Mouse (Mus musculus): ENCODE measurements at regions not wholly inside any gene's neighbourhood (a gene's known extent, or its start where the extent isn't known, plus 50 kb on each side); places are given as distances from the start of the nearest gene placed in this dataset.

- DNase-seq: no peak
These were observed 396.1 kb downstream of the Wdr11 start for GRCm38 (mm10) chr7:129987713-129988112.

- DNase-seq: no peak
These were observed 402.0 kb downstream of the Wdr11 start for GRCm38 (mm10) chr7:129993446-129994223.

DNA sequence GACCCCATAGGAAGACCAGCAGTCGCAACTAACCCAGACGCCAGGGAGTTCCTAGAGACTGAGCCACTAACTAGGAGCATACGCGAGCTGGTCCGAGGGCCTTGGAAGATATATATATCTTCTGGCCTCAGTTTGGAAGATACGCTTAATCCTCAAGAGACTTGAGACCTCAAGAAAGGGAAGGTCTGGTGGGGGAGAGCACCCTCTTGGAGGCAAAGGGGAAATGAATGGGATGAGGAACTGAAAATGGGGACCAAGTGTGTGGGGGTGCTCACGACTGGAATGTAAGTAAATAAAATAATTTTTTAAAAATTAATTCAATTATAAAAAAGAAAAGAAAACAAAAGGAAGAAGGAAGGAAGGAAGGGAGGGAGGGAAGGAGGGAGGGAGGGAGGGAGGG lies 403.9 kb downstream of the Wdr11 start:
- DNase-seq: no peak

GRCm38 (mm10) chr7:130001064-130001463 lies 409.4 kb downstream of the Wdr11 start:
- DNase-seq: no peak

DNA sequence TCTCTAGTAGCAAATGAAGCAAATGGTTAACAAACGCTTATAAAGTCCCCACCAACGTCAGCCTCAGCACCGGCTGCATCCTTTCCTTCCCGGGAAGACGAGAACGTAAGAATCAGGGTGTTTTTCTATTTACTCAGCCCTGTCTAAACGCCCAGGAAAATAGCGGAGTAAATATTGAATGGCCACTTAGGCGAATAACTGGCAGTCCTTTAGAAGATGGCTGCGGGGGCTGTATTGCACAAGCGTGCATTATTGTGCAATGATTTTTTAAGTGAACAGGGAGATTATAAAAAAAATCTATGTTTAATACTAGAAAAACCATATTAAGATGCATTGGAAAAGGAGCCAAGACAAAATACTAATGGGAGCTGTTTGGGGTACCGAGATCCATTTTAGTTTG lies 410.3 kb downstream of the Wdr11 start:
- no peak for DNase-seq

DNA sequence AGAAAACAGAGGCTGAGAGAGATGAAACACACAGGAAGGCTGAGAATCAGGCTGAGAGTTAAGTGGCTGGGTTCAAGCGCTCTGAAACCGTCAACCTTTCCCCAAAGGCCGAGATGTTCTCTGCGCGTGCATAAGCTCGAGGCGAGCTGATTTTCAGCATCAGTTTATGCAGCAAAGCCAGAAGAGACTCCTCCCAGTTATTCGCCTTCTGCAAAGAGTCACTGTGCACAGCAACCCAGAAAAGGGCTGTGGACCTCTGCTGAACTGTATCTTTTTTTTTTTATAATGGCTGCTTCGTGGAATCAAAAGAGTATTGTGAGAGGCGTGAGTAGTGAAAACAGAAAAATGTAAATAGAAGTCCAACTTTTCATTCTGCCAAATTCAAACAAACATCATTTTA lies 413.7 kb downstream of the Wdr11 start:
- DNase-seq: no peak

DNA sequence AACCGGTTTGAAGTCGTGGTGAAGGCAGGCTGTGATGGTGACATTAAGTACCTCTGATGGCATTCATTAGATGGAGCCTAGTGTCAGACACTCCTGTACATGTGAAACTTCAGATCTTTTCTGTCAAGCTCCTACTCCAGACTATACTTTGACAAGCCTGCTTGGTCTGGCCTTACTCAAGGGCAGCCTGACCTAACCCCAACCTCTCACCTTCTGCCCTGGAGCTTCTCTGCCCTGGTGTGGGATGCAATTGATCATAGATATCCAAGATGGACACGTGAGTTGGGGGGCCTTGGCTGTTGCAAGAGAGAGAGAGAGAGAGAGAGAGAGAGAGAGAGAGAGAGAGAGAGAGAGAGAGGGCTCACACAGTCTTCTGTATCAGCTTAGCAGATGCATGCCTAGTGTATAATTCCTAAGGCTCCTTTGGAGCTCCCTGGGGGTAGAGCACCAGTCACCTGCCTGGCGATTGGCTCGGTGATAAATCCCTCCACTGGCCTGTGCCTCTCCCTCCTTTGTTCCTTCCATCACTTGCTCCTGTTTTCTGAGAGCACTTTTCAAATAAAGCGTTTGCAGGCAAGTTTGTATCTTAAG lies 416.4 kb downstream of the Wdr11 start:
- no peak for DNase-seq

DNA sequence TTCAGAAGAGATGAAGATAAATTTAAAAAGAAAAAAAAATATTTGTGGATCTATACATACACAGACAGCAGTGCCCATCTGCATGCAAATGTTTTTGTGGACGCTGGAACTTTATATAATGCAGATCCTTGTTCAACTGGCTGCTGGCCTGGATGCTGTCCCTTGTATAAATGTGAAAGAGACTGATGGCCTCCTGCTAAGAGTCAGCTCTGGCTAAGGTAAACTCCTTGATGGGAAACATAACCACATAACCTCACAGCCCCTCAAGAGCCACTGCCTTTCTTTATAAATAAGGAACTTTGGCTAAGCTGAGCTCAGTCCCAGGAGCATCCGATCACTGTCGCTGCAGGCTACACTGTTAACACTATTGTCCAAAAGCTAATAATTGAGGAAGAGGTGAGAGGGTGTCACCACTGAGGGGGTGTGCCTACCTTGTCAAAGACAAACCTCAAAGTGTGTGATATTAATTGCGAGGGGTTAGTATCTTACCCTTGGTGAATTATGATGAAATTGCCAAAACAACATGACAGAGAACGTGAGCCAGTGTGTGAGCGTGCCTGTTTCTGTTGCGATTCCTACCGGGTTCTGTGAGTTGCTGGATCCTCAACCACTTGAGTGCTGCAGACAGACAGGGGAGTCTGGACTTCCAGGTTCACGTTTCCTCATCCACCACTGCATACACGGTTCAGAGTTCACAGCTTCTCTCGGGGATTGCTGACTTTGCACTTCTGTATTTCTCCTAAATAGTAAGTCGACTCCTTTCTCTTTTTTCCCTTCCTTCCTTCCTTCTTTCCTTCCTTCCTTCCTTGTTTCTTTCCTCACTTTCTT lies 417.1 kb downstream of the Wdr11 start:
- DNase-seq: no peak

DNA sequence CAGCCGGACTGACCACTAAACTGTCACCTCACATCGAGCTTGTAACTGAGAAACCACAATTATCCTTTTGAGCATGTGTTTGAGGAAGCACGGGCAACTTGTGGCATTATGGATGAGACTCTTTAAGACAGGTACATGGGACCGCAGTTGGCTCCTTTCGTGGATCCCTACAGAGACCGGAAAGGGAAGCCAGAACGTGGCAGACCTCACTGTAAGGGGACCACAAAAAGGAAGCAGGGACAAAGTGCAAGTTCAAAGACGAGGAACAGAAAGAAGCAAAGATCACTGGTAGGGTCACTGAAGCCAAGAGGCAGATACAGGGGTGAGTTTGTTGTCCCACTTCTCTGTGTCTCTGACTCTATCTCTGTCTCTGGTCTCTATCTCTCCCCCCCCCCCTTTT lies 420.4 kb downstream of the Wdr11 start:
- no peak for DNase-seq

- no peak for DNase-seq
These were observed 421.4 kb downstream of the Wdr11 start for GRCm38 (mm10) chr7:130013109-130013508.

- no peak for DNase-seq
These were observed 422.9 kb downstream of the Wdr11 start for GRCm38 (mm10) chr7:130014609-130015008.

DNA sequence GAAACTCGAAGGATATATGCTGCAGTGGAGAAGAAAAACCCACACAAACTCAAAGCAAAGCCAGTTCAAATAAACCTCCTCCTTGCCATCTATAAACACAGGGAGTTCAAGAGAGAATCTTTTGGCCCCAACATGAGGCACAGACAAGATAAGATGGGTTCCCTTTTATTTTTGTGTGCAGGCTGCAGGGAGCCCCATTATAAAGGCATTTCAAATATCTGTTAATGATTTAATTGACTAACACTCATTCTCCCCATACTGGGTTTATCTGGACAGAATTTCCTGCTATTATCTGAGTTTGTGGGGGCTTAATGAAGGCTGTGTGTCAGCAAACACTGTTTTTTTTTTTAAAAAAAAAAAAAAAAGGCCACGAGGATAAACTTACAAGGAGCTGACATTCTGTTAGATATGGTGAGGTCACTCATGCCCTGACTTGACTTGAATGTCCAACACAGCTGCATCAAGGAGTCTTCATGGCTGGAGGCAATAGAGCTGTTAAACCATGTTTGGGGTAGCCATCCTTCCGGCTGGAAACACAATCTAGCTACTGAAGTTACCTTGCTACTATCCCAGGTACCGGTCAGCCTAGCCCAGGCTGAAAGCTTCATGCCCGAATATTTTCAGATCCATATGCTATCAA lies 423.8 kb downstream of the Wdr11 start:
- DNase-seq: no peak

DNA sequence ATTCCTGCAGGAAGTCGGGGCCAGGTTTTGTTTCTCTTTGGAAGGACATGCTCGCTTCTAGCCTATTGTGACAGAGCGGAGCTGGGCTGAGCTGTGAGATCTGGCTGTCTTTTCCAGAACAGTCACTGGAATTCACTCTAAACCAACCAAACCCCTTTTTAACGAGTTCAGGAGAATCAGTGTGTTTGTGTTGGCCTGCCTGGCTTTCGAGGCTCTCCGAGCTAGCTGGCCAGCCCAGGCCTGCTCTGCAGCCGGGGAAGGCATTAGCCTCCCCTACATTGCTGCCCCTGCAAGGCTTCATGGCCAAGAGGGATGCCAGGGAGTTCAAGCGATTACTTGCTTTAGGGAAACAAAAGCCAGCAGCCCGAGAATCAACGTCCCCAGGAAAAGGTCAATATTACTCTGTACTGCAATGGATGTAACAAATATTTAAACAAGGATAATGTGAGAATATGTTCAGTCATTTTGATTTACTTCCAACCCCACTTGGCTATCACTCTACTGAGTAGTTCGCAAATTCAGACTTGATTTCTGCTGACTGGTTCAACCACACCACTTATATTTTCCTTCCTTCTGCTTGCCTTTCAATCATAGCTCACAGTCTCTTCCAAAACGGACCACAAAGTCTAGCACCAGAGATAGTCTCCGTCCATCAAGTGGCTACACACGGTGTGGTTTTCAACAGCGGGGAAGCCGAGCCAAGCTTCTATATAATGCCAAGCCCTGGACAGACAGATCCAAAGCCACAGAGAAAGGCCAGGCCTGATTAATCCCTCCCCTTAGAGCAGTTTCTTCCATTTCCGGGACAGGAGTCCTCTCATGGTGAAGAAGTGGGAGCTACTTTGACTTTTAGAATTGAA lies 424.6 kb downstream of the Wdr11 start:
- peak in 1 of 2 experiments; percentile 55 for DNase-seq

DNA sequence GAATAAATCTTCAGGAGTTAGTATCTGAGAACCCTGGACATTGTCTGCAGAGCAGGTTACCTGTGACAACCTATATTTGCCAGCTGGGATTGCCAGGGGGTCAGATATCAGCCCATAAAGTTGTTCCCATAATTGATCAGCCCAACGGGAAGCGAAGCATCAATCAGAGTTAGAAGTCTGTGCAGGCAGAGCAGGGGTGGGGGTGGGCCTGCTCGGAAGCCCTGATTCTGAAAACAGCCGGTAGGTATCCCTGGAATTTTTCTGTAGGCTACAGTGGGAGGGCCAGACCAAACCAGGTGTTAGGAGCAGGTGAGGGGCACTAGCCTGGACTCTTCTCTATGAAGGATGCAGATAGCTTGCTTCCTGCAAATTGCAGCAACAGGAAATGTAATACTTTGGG lies 427.2 kb downstream of the Wdr11 start:
- no peak for DNase-seq

DNA sequence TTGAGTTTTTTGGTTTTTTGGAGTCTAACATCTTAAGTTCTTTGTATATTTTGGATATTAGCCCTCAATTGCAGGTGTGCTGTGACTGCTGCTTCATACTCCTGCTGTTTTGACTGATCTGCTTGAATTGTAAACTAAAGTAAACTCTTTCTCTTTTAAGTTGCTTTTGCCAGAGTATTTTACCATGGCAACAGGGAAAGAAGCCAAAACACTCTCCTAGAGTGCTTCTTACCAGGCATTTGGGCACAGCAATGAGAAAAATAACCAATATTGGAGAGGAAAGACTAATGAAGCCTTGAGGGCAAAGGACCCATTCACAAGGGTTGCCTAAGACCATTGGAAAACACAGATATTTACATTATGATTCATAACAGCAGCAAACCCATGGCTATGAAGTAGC lies 437.3 kb downstream of the Wdr11 start:
- no peak for DNase-seq

GRCm38 (mm10) chr7:130030711-130031110 lies 439.0 kb downstream of the Wdr11 start:
- DNase-seq: no peak

DNA sequence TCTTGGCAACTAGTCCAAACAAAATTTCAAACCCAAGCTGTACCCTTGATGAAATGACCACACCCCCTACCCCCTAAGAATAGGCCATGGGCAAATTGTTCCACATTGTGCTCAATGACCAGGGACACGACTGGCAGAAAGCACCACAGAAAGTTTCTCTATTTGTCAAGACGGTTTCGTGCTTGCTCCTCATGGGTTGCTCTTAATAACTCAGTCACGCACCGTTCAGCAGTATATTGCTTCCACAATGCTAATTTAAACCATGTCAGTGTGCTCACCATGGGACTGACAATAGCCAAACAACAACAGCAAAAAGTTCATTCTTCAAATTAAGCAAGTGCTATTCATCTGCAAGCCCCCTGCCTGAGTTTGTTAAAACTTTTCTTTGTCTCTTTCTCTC lies 444.6 kb downstream of the Wdr11 start:
- DNase-seq: no peak

DNA sequence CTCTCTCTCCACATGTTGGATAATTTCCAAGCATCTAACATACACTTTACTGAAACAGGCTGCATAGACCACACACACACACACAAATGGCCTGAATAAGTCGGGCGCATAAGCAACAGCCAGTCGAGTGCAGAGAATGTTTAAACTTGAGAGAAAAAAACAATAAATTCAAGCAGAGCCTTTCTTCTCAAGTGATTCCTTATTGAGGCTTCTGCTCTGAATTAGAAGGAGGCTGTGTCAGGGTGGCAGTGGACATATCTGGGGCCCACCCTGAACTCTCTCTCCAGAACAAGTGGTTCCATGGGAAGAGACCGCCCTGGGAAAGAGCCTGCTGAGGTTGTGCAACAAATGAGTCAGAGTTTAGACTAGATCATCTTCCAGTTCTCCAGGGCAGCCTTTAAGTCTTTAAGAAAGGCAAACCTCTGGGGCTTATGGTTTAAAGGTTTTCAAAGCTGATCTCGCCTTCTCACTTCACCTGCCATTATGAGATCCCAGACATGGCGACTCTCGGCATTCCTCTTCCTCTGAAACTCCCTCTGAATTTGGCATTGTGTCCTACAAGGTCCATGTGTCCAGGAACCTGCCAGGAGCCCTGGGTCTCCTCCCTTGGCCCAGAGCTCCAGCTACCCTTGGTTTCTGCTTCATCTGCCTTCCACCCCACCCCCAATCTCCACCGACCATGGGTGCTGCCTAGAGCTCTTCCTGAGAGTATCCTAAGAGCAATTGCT lies 445.3 kb downstream of the Wdr11 start:
- no peak for DNase-seq

DNA sequence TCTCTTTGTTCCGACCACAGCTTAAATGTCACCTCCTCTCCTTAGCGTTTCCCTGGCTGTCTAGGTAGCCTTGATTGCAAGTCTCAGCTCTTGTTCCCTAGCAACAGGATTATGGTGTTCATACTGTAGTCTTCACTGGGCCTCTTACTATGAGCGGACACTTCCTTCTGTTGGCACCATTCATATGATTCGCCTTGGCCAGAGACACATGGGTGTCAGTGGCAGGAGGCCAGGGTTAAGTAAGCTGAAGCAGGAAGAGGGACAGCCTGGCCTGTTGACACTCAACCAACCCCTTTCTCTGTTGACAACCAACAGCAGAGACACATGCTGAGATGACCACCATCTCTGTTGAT lies 445.9 kb downstream of the Wdr11 start:
- peak; percentile 37 to 67 for DNase-seq

- DNase-seq: no peak
These were observed 448.9 kb downstream of the Wdr11 start for GRCm38 (mm10) chr7:130040596-130040995.

- no peak for DNase-seq
These were observed 449.8 kb downstream of the Wdr11 start for GRCm38 (mm10) chr7:130041402-130041965.
